In the genomic region with DNA sequence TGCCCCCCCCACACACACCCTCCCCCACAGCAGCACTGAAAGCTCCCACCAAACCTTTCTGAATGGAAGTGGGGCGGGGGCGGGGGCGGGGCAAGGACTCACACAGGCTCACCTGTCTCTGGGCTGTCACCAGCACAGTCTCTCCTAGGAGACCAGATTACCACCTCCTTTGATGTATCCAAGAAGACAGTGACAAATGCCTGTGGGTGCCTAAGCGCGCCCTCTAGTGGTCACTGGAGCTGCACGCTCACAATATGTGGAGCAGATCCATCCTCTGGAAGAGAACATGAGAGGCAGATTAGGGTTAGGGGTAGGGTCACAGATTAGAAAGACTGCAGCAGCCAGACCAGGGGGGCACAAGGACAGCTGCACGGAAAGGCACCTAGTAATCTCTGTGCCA, we compare ENCODE assay signal across 8 mouse cellular contexts. TPM values are rescaled to one million over a fixed set of nuclear protein-coding genes. Genes with fewer than 3 reads are reported as not detected.
DNase-seq lines count a peak whose midpoint lies in the region; ATAC-seq lines count a peak whose summit lies in the region.

No protein-coding gene starts in this region.

- WGBS in hindbrain, embryonic 15.5 days, result 6% methylated on average over 7 of the region's 7 CpGs

- no peak overlapping the region for H3K27ac ChIP-seq in hindbrain, embryonic 15.5 days (replicated peaks)

- H3K36me3 ChIP-seq in hindbrain, embryonic 15.5 days, result no peaks in the 10 kb centered on the region; the same call in 1 of the 2 replicates

- no peak overlapping the region for H3K4me3 ChIP-seq in hindbrain, embryonic 15.5 days

- DNase-seq in WW6 (ENCODE audit: low read depth, low spot score), result peak; percentile 48
- peak; percentile 80 for DNase-seq in cerebellum, adult 9-11 months
- DNase-seq in frontal cortex, postnatal 10 days (ENCODE audit: low spot score in 2 of 2), result peak; percentile 57 to 77
- DNase-seq in layer of hippocampus, postnatal 36 days, result peak; percentile 73 to 76
- peak; percentile 82 to 88 for DNase-seq in right cerebral cortex, postnatal 10 days (ENCODE audit: low spot score in 2 of 2)
- peak; percentile 77 for DNase-seq in urinary bladder, postnatal 14 days (ENCODE audit: low spot score)

- H3K27me3 ChIP-seq in hindbrain, embryonic 15.5 days, result no peaks in the 10 kb centered on the region

- H3K4me2 ChIP-seq in hindbrain, embryonic 15.5 days, result no peak overlapping the region

- ATAC-seq in hindbrain, embryonic 15.5 days (ENCODE audit: low FRiP score, low read depth), result peak; percentile 62; the same call in 1 of the 2 replicates
- 0 out of 2 replicates have a peak, but pooled peaks have one; percentile 54 for ATAC-seq in megakaryocyte, adult 5-6 weeks (ENCODE audit: poor library complexity, severe bottlenecking)

- no peak overlapping the region for H3K9ac ChIP-seq in hindbrain, embryonic 15.5 days

- H3K4me1 ChIP-seq in hindbrain, embryonic 15.5 days (replicated peaks), result no peaks in the 10 kb centered on the region

- H3K9me3 ChIP-seq in hindbrain, embryonic 15.5 days, result peaks cover 6% of the 10 kb centered on the region; the same call in 1 of the 2 replicates

RNA-seq across cellular contexts. Expression of a gene that starts 10.0 kb away (rescaled TPM):
- 2.4 and 3.2 TPM in 2 replicates for polyA plus RNA-seq in hindbrain, embryonic 15.5 days (2015; fragmentation: Nextera tagmentation; extraction: Ambion mirVana)
- not detected for total RNA-seq in layer of hippocampus, postnatal 36 days (2021)
- not detected in 2 replicates for total RNA-seq in megakaryocyte, adult 5-6 weeks (2015)
- total RNA-seq in megakaryocyte, adult 5-6 weeks (2017), result not detected in 2 replicates

RNA-seq across cellular contexts. Expression of a gene that starts 24.7 kb away (rescaled TPM):
- not detected in 2 replicates for polyA plus RNA-seq in hindbrain, embryonic 15.5 days (2015; fragmentation: Nextera tagmentation; extraction: Ambion mirVana)
- total RNA-seq in layer of hippocampus, postnatal 36 days (2021), result not detected
- total RNA-seq in megakaryocyte, adult 5-6 weeks (2015), result not detected in 2 replicates
- not detected in 2 replicates for total RNA-seq in megakaryocyte, adult 5-6 weeks (2017)

RNA-seq across cellular contexts. Expression of a gene that starts 45.6 kb away (rescaled TPM):
- not detected in 2 replicates for polyA plus RNA-seq in hindbrain, embryonic 15.5 days (2015; fragmentation: Nextera tagmentation; extraction: Ambion mirVana)
- total RNA-seq in layer of hippocampus, postnatal 36 days (2021), result not detected
- not detected in 2 replicates for total RNA-seq in megakaryocyte, adult 5-6 weeks (2015)
- total RNA-seq in megakaryocyte, adult 5-6 weeks (2017), result not detected in 2 replicates
